Mouse (Mus musculus): Measurements from ENCODE around the gene Maz. TPM values are rescaled to one million over a fixed set of nuclear protein-coding genes. Genes with fewer than 3 reads are reported as not detected.

Maz gene
- polyA plus RNA-seq, 1 experiment from 2014 or later, result 58.7 TPM

GRCm38 (mm10) chr7:127055026-127055585 lies 28.3 kb upstream of the Maz start:
- Histone ChIP-seq H3K36me3 (ENCODE audit: insufficient read depth, low read length) (no peaks in the 10 kb centered on the region), H3K4me3 (replicated peaks; ENCODE audit: low read depth, low read length) (no peak overlapping the region), H3K9me3 (replicated peaks; ENCODE audit: low read length) (no peaks in the 10 kb centered on the region), H3K27me3 (ENCODE audit: insufficient read depth, low read length) (no peaks in the 10 kb centered on the region), H3K27ac (no peak overlapping the region), H3K9ac (ENCODE audit: low read depth, low read length) (no peak overlapping the region), H3K4me1 (replicated peaks; ENCODE audit: insufficient read depth, low read length) (no peaks in the 10 kb centered on the region), H3K4me2 (ENCODE audit: low read length) (no peak overlapping the region)
- WGBS, result 73% methylated on average over 5 of the region's 5 CpGs
- ATAC-seq (replicated peaks; ENCODE audit: low FRiP score, low read depth) (no peak), DNase-seq (ENCODE audit: low spot score) (no peak)
- peak; percentile 25; the same call in 1 of the 2 replicates for TF ChIP-seq CTCF (IDR thresholded peaks at IDR 0.05; ENCODE audit: low read depth)

- Histone ChIP-seq H3K27ac (peak within 1 kb of the TSS; percentile 73), H3K4me2 (ENCODE audit: low read length) (peak within 1 kb of the TSS; percentile 76), H3K27me3 (ENCODE audit: insufficient read depth, low read length) (no peaks in the 10 kb centered on the region), H3K4me3 (replicated peaks; ENCODE audit: low read depth, low read length) (peak within 1 kb of the TSS; percentile 83), H3K9me3 (replicated peaks; ENCODE audit: low read length) (no peaks in the 10 kb centered on the region), H3K9ac (ENCODE audit: low read depth, low read length) (peak within 1 kb of the TSS; percentile 73), H3K4me1 (replicated peaks; ENCODE audit: insufficient read depth, low read length) (0 out of 2 replicates have a peak, but pooled peaks cover 4% of the 10 kb centered on the region), H3K36me3 (ENCODE audit: insufficient read depth, low read length) (no peaks in the 10 kb centered on the region)
- WGBS, result under 1% methylated on average over 53 of the region's 53 CpGs
- no peak for TF ChIP-seq CTCF (IDR thresholded peaks at IDR 0.05; ENCODE audit: low read depth)
- peak; percentile 82 for ATAC-seq (replicated peaks; ENCODE audit: low FRiP score, low read depth)
- DNase-seq (ENCODE audit: low spot score), result peak; percentile 96
Observed at GRCm38 (mm10) chr7:127041851-127042672, 15.2 kb upstream of the Maz start, which contains the start of gene Kif22. Gene Kif22, minus strand, starts transcription at chr7:127042471.

- WGBS, result 73% methylated on average over 1 of the region's 1 CpGs
- no peak for DNase-seq (ENCODE audit: low spot score)
Observed at GRCm38 (mm10) chr7:127031244-127031643, 4.4 kb upstream of the Maz start.

GRCm38 (mm10) chr7:127030172-127030571 lies 3.3 kb upstream of the Maz start:
- Histone ChIP-seq H3K4me1 (replicated peaks; ENCODE audit: insufficient read depth, low read length) (no peaks in the 10 kb centered on the region; the same call in 1 of the 2 replicates), H3K36me3 (ENCODE audit: insufficient read depth, low read length) (peaks cover 34% of the 10 kb centered on the region), H3K27ac (no peak overlapping the region), H3K4me2 (ENCODE audit: low read length) (no peak overlapping the region), H3K9me3 (replicated peaks; ENCODE audit: low read length) (no peaks in the 10 kb centered on the region), H3K4me3 (replicated peaks; ENCODE audit: low read depth, low read length) (no peak overlapping the region), H3K9ac (ENCODE audit: low read depth, low read length) (no peak overlapping the region), H3K27me3 (ENCODE audit: insufficient read depth, low read length) (no peaks in the 10 kb centered on the region)
- ATAC-seq (replicated peaks; ENCODE audit: low FRiP score, low read depth), result no peak
- TF ChIP-seq CTCF (IDR thresholded peaks at IDR 0.05; ENCODE audit: low read depth), result no peak
- WGBS, result 97% methylated on average over 1 of the region's 1 CpGs
- no peak for DNase-seq (ENCODE audit: low spot score)

More at GRCm38 (mm10) chr7:127031244-127031643, 4.4 kb upstream of the Maz start:
- no peak overlapping the region for H3K9ac ChIP-seq (ENCODE audit: low read depth, low read length)
- ATAC-seq (replicated peaks; ENCODE audit: low FRiP score, low read depth), result no peak
- H3K36me3 ChIP-seq (ENCODE audit: insufficient read depth, low read length), result peaks cover 34% of the 10 kb centered on the region
- no peaks in the 10 kb centered on the region for H3K27me3 ChIP-seq (ENCODE audit: insufficient read depth, low read length)
- no peak overlapping the region for H3K4me3 ChIP-seq (replicated peaks; ENCODE audit: low read depth, low read length)
- H3K4me2 ChIP-seq (ENCODE audit: low read length), result no peak overlapping the region
- no peaks in the 10 kb centered on the region for H3K9me3 ChIP-seq (replicated peaks; ENCODE audit: low read length)
- TF ChIP-seq CTCF (IDR thresholded peaks at IDR 0.05; ENCODE audit: low read depth), result no peak
- H3K27ac ChIP-seq, result no peak overlapping the region
- no peaks in the 10 kb centered on the region; the same call in 1 of the 2 replicates for H3K4me1 ChIP-seq (replicated peaks; ENCODE audit: insufficient read depth, low read length)

- 58% methylated on average over 8 of the region's 8 CpGs for WGBS
- no peak for DNase-seq (ENCODE audit: low spot score)
- Histone ChIP-seq H3K9me3 (replicated peaks; ENCODE audit: low read length) (no peaks in the 10 kb centered on the region), H3K4me2 (ENCODE audit: low read length) (peak overlapping the region; percentile 95), H3K4me1 (replicated peaks; ENCODE audit: insufficient read depth, low read length) (peaks cover 15% of the 10 kb centered on the region), H3K27ac (peak overlapping the region; percentile 99), H3K36me3 (ENCODE audit: insufficient read depth, low read length) (peaks cover 23% of the 10 kb centered on the region), H3K4me3 (replicated peaks; ENCODE audit: low read depth, low read length) (peak overlapping the region; percentile 78), H3K9ac (ENCODE audit: low read depth, low read length) (peak overlapping the region; percentile 94), H3K27me3 (ENCODE audit: insufficient read depth, low read length) (no peaks in the 10 kb centered on the region)
- TF ChIP-seq CTCF (IDR thresholded peaks at IDR 0.05; ENCODE audit: low read depth), result no peak
- ATAC-seq (replicated peaks; ENCODE audit: low FRiP score, low read depth), result 0 out of 2 replicates have a peak, but pooled peaks have one; percentile 0
Observed at GRCm38 (mm10) chr7:127027885-127028284, 1.0 kb upstream of the Maz start.

GRCm38 (mm10) chr7:127026616-127026983 lies 237 bp downstream of the Maz start:
- no peak for DNase-seq (ENCODE audit: low spot score)

More at GRCm38 (mm10) chr7:127026616-127026983, 237 bp downstream of the Maz start:
- H3K4me1 ChIP-seq (replicated peaks; ENCODE audit: insufficient read depth, low read length), result peaks cover 20% of the 10 kb centered on the region
- peak overlapping the region; percentile 94 for H3K9ac ChIP-seq (ENCODE audit: low read depth, low read length)
- H3K27me3 ChIP-seq (ENCODE audit: insufficient read depth, low read length), result no peaks in the 10 kb centered on the region
- peak overlapping the region; percentile 99 for H3K27ac ChIP-seq
- no peak; the same call in none of the 2 replicates for ATAC-seq (replicated peaks; ENCODE audit: low FRiP score, low read depth)
- H3K4me2 ChIP-seq (ENCODE audit: low read length), result peak overlapping the region; percentile 95
- no peaks in the 10 kb centered on the region for H3K9me3 ChIP-seq (replicated peaks; ENCODE audit: low read length)
- 1% methylated on average over 17 of the region's 48 CpGs for WGBS
- TF ChIP-seq CTCF (IDR thresholded peaks at IDR 0.05; ENCODE audit: low read depth), result no peak
- H3K4me3 ChIP-seq (replicated peaks; ENCODE audit: low read depth, low read length), result peak overlapping the region; percentile 78
- H3K36me3 ChIP-seq (ENCODE audit: insufficient read depth, low read length), result 0 out of 2 replicates have a peak, but pooled peaks cover 20% of the 10 kb centered on the region

Data from kidney, postnatal 0 days (tissue).